24 mouse cellular contexts compared by ENCODE assay signal in the genomic region with DNA sequence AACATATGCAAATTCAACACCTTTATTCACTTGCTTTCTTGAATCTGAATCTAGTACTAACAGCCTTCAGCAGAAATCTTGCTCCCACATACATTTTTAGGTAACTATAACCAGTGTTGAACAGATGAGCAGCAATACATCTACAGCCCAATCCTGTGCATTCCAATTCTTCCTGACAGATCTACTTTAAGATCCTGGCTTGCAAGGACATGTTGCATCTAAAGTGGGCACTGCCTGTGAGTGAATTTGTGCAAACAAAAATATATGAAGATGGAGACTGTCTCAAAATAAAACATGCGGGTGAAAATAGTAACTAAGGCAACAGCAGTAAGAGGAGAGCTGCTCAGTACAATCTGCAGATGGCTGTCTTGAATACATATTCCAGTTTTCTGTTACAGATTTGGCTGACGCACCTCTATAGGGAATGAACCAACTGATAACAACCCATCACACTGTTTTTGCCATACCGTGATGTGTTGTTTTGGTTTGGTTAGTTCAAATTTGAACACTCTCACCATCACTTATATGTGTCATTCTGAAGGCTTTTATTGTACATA.
A peak's percentile ranks its signal among the peaks of the same experiment; 100 is the strongest.
DNase-seq lines count a peak whose midpoint lies in the region; ATAC-seq lines count a peak whose summit lies in the region.
"Had no signal": no experiment of that assay in that cellular context is flagged by ENCODE, and none has a peak within 500 bp of the region (broad histone marks: within the 10 kb centered on the region; RNA-seq: fewer than 3 reads in every experiment).

No protein-coding gene starts in this region.

- H3K27ac ChIP-seq in forebrain, embryonic 16.5 days (ENCODE audit: low read length) = no peak overlapping the region
- H3K27ac ChIP-seq in forebrain, embryonic 14.5 days (ENCODE audit: low read depth, low read length) = no peak overlapping the region
- H3K27ac ChIP-seq: embryonic facial prominence, embryonic 10.5 days; heart, adult 2 months; heart, embryonic 13.5 days; hindbrain, embryonic 12.5 days; liver, embryonic 13.5 days; midbrain, embryonic 12.5 days; neural tube, embryonic 15.5 days; stomach, postnatal 0 days had no signal

- H3K9me3 ChIP-seq in forebrain, embryonic 16.5 days (ENCODE audit: control insufficient read depth, low read length) = no peaks in the 10 kb centered on the region
- H3K9me3 ChIP-seq in forebrain, embryonic 14.5 days (replicated peaks; ENCODE audit: control insufficient read depth, low read length) = no peaks in the 10 kb centered on the region
- H3K9me3 ChIP-seq: embryonic facial prominence, embryonic 10.5 days; heart, embryonic 13.5 days; hindbrain, embryonic 12.5 days; midbrain, embryonic 12.5 days; neural tube, embryonic 15.5 days had no signal

- no peak overlapping the region for H3K4me2 ChIP-seq in forebrain, embryonic 16.5 days (ENCODE audit: low read length)
- H3K4me2 ChIP-seq in forebrain, embryonic 14.5 days (ENCODE audit: low read length) = no peak overlapping the region
- H3K4me2 ChIP-seq: heart, embryonic 13.5 days; hindbrain, embryonic 12.5 days; liver, embryonic 13.5 days; lung, embryonic 14.5 days; midbrain, embryonic 12.5 days; neural tube, embryonic 15.5 days had no signal

- peak; percentile 71 for ATAC-seq in forebrain, embryonic 16.5 days
- ATAC-seq in forebrain, embryonic 14.5 days = no peak

- H3K27me3 ChIP-seq in forebrain, embryonic 16.5 days (replicated peaks; ENCODE audit: control insufficient read depth, insufficient read depth, low read length) = no peaks in the 10 kb centered on the region
- H3K27me3 ChIP-seq in forebrain, embryonic 14.5 days (replicated peaks; ENCODE audit: control insufficient read depth, insufficient read depth, low read length) = no peaks in the 10 kb centered on the region
- H3K27me3 ChIP-seq: heart, embryonic 13.5 days; hindbrain, embryonic 12.5 days; liver, embryonic 13.5 days; midbrain, embryonic 12.5 days; neural tube, embryonic 15.5 days had no signal

- no peak overlapping the region for H3K4me3 ChIP-seq in forebrain, embryonic 16.5 days (replicated peaks; ENCODE audit: low read length)
- no peak overlapping the region for H3K4me3 ChIP-seq in forebrain, embryonic 14.5 days (ENCODE audit: low read depth, low read length)
- H3K4me3 ChIP-seq: embryonic facial prominence, embryonic 10.5 days; heart, adult 2 months; heart, embryonic 13.5 days; hindbrain, embryonic 12.5 days; liver, embryonic 13.5 days; midbrain, embryonic 12.5 days; neural tube, embryonic 15.5 days had no signal

- WGBS in forebrain, embryonic 16.5 days = 84% methylated on average over 3 of the region's 3 CpGs
- WGBS in forebrain, embryonic 14.5 days = 94% methylated on average over 3 of the region's 3 CpGs

- no peaks in the 10 kb centered on the region for H3K36me3 ChIP-seq in forebrain, embryonic 16.5 days (ENCODE audit: control insufficient read depth, insufficient read depth)
- H3K36me3 ChIP-seq in forebrain, embryonic 14.5 days (ENCODE audit: control insufficient read depth, insufficient read depth, low read length) = no peaks in the 10 kb centered on the region
- H3K36me3 ChIP-seq: embryonic facial prominence, embryonic 10.5 days; heart, embryonic 13.5 days; hindbrain, embryonic 12.5 days; liver, embryonic 13.5 days; midbrain, embryonic 12.5 days; neural tube, embryonic 15.5 days had no signal

- H3K9ac ChIP-seq in forebrain, embryonic 16.5 days (replicated peaks; ENCODE audit: low read depth, low read length) = no peak overlapping the region
- no peak overlapping the region for H3K9ac ChIP-seq in forebrain, embryonic 14.5 days (ENCODE audit: low read length)
- H3K9ac ChIP-seq: heart, embryonic 13.5 days; hindbrain, embryonic 12.5 days; liver, embryonic 13.5 days; lung, embryonic 14.5 days; midbrain, embryonic 12.5 days; neural tube, embryonic 15.5 days had no signal

- DNase-seq in forebrain, embryonic 14.5 days (ENCODE audit: low spot score) = no peak
- peak; percentile 30 for DNase-seq in right cerebral cortex, adult 18-20 months
- no peak for DNase-seq in right cerebral cortex, postnatal 4 days
- peak; percentile 43 to 69 for DNase-seq in left cerebral cortex, adult 9 months (ENCODE audit: low spot score in 2 of 2)
- peak; percentile 6 to 61 for DNase-seq in right cerebral cortex, postnatal 36 days (ENCODE audit: low spot score in 2 of 2)
- no peak for DNase-seq in cerebellum, adult 11-12 months
- no peak for DNase-seq in gastrocnemius, postnatal 10 days
- DNase-seq: adrenal gland, postnatal 25 days; cerebellum, adult 11 months; cerebellum, postnatal 10 days; gastrocnemius, postnatal 36 days; heart, adult 2 months; kidney, adult 11 months; kidney, postnatal 4 days; liver, embryonic 13.5 days; lung, embryonic 14.5 days; thymus, postnatal 14 days had no signal

- H3K4me1 ChIP-seq in forebrain, embryonic 16.5 days (replicated peaks; ENCODE audit: control insufficient read depth, insufficient read depth, low read length) = no peaks in the 10 kb centered on the region
- no peaks in the 10 kb centered on the region for H3K4me1 ChIP-seq in forebrain, embryonic 14.5 days (ENCODE audit: control insufficient read depth, insufficient read depth, low read length)
- H3K4me1 ChIP-seq: embryonic facial prominence, embryonic 10.5 days; heart, embryonic 13.5 days; hindbrain, embryonic 12.5 days; liver, embryonic 13.5 days; midbrain, embryonic 12.5 days; neural tube, embryonic 15.5 days had no signal

Comparison
In these comparisons a context has a peak if more than half of its experiments do, and no peak if none do; other contexts are left out.
1. DNase-seq: peak in right cerebral cortex, adult 18-20 months (single experiment), left cerebral cortex, adult 9 months (2 of 2) and right cerebral cortex, postnatal 36 days (2 of 2); none in forebrain, embryonic 14.5 days (single experiment), right cerebral cortex, postnatal 4 days (single experiment), cerebellum, adult 11-12 months (single experiment) and gastrocnemius, postnatal 10 days (single experiment).